Mouse (Mus musculus) ES-E14 (cell line): Measurements from ENCODE around the gene Ino80. TPM values are rescaled to one million over a fixed set of nuclear protein-coding genes. Genes with fewer than 3 reads are reported as not detected.

Experiments used
- DNase-seq: peaks from one replicate; pipeline ENCODE4 v3.0.0-alpha.2; 2013; ENCODE audit warnings: low read depth, low spot score
- H3K27ac ChIP-seq: 2 replicates; pipeline ENCODE4 v1.5.1; 2012; ENCODE audit warnings: low read depth, mild to moderate bottlenecking, low read length, moderate library complexity, mixed read lengths; ENCODE audit not compliant: poor library complexity, insufficient read depth, severe bottlenecking
- H3K36me3 ChIP-seq: 2 replicates; pipeline ENCODE4 v1.6.1; 2012; ENCODE audit warnings: mild to moderate bottlenecking, low read length, moderate library complexity, mixed read lengths; ENCODE audit not compliant: control insufficient read depth, poor library complexity, insufficient read depth, severe bottlenecking
- H3K4me1 ChIP-seq, 2 experiments: fragments of 150-350 bp in 1 of 2; sonication (generic) in 1 of 2; 2 replicates each; pipeline ENCODE4 v1.6.1; 2012; ENCODE audit warnings: low read length in 2 of 2, mild to moderate bottlenecking in 1 of 2, mixed read lengths in 1 of 2; ENCODE audit not compliant: control insufficient read depth in 2 of 2, insufficient read depth in 2 of 2, poor library complexity in 1 of 2
- H3K4me3 ChIP-seq, 2 experiments: fragments of 150-350 bp in 1 of 2; sonication (generic) in 1 of 2; 2 replicates each; pipeline ENCODE4 v1.5.1; 2012; ENCODE audit warnings: low read length in 2 of 2, low read depth in 1 of 2, mild to moderate bottlenecking in 1 of 2, mixed read lengths in 1 of 2; ENCODE audit not compliant: insufficient read depth in 1 of 2, poor library complexity in 1 of 2, severe bottlenecking in 1 of 2
- H3K9ac ChIP-seq: 2 replicates; pipeline ENCODE4 v1.6.1; 2012; ENCODE audit warnings: low read depth, mild to moderate bottlenecking, low read length, mixed read lengths; ENCODE audit not compliant: poor library complexity, insufficient read depth, severe bottlenecking
- H3K9me3 ChIP-seq: fragments of 150-350 bp; sonication (generic); 2 replicates; pipeline ENCODE4 v1.6.1; 2012; ENCODE audit warnings: low read depth, mild to moderate bottlenecking, low read length; ENCODE audit not compliant: control insufficient read depth, insufficient read depth
- CHD2 ChIP-seq: IDR thresholded peaks from 2 replicates; pipeline ENCODE4 v1.6.1; 2014; ENCODE audit warnings: mild to moderate bottlenecking, low read depth, low read length, inconsistent platforms
- HCFC1 ChIP-seq: IDR thresholded peaks from 2 replicates; pipeline ENCODE4 v1.6.1; 2012; ENCODE audit warnings: low read length, inconsistent platforms, borderline replicate concordance; ENCODE audit not compliant: insufficient read depth
- MAFK ChIP-seq: IDR thresholded peaks from 2 replicates; pipeline ENCODE4 v1.6.1; 2014; ENCODE audit warnings: mild to moderate bottlenecking, low read depth, low read length, inconsistent platforms; ENCODE audit not compliant: insufficient read depth
- ZC3H11A ChIP-seq: IDR thresholded peaks from 2 replicates; pipeline ENCODE4 v1.6.1; 2012; ENCODE audit warnings: low read depth, mild to moderate bottlenecking, inconsistent platforms, low read length, borderline replicate concordance
- ZNF384 ChIP-seq: IDR thresholded peaks from 2 replicates; pipeline ENCODE4 v1.6.1; 2012; ENCODE audit warnings: low read depth, low read length, inconsistent platforms
- in situ Hi-C, 2 experiments: fragments of 600-800 bp; cut with MboI; formaldehyde crosslinking; loops; one replicate each; pipeline ENCODE4 v1.15.1; 2025; ENCODE audit warnings: low sequenced_read_pairs in 2 of 2, inconsistent platforms in 1 of 2; ENCODE audit not compliant: unreplicated experiment in 2 of 2
- total RNA-seq: library from RNA; depleted of rRNA; stranded (reverse); fragments of 300-350 nt; gene quantifications from 2 replicates; pipeline ENCODE4 v1.2.3, GENCODE M21; 2012

The Ino80 gene
- total RNA-seq, 1 experiment, result 38.8 TPM

DNA sequence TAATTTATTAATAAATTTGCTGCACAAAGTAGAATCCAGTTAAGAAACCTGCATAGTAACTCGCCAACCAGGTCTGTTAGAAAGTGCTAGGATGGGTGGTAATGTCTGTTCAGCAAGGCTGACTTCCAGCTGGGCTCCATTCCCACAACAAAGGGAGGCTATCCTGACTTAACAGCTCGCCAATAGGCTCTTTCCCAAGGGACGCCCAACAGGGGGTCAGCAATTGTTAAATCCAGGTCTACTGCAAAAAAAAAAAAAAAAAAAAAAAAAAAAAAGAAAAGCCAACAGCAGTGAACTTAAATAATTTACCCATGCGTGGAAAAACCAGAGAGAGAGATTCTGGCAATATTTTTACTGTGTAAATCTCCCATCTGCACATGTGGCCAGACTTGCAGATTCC, 9.0 kb upstream of the Ino80 start:
- TF ChIP-seq ZC3H11A, result no peak
- TF ChIP-seq MAFK, result peak; percentile 44; the same call in 1 of the 2 replicates
- TF ChIP-seq HCFC1, result no peak
- TF ChIP-seq CHD2, result no peak
- peak; percentile 99 for TF ChIP-seq ZNF384
- Histone ChIP-seq H3K9me3 (no peaks in the 10 kb centered on the region), H3K27ac (no peak overlapping the region), H3K4me1 (peaks cover 1 to 3% of the 10 kb centered on the region in 2 experiments; a peak in 1 of 4 replicates), H3K36me3 (no peaks in the 10 kb centered on the region), H3K4me3 (0 out of 4 replicates have a peak overlapping the region, but pooled peaks of 1 of the 2 experiments have one; percentile 6), H3K9ac (no peak overlapping the region)
- peak; percentile 95 for DNase-seq
- in situ Hi-C loops, result no loop called here

GRCm38 (mm10) chr2:119482307-119482706, 4.8 kb upstream of the Ino80 start:
- TF ChIP-seq CHD2 (no peak), HCFC1 (no peak), ZC3H11A (no peak), ZNF384 (no peak), MAFK (no peak)
- Histone ChIP-seq H3K36me3 (no peaks in the 10 kb centered on the region), H3K4me3 (no peak overlapping the region), H3K4me1 (peaks cover 0 to 3% of the 10 kb centered on the region in 2 experiments; a peak in 1 of 4 replicates), H3K9me3 (no peaks in the 10 kb centered on the region), H3K9ac (no peak overlapping the region), H3K27ac (no peak overlapping the region)
- in situ Hi-C loops, result no loop called here
- DNase-seq, result no peak

- Histone ChIP-seq H3K9ac (peak overlapping the region; percentile 94), H3K9me3 (no peaks in the 10 kb centered on the region), H3K4me1 (peaks cover 2 to 6% of the 10 kb centered on the region in 2 experiments; a peak in 3 of 4 replicates), H3K4me3 (peak overlapping the region; percentile 80 to 82), H3K27ac (peak overlapping the region; percentile 93), H3K36me3 (no peaks in the 10 kb centered on the region)
- in situ Hi-C loops, result no loop called here
- DNase-seq, result no peak
- TF ChIP-seq CHD2 (no peak), ZC3H11A (no peak), MAFK (no peak), HCFC1 (no peak), ZNF384 (no peak)
These were observed 886 bp upstream of the Ino80 start for GRCm38 (mm10) chr2:119478397-119478749.

DNA sequence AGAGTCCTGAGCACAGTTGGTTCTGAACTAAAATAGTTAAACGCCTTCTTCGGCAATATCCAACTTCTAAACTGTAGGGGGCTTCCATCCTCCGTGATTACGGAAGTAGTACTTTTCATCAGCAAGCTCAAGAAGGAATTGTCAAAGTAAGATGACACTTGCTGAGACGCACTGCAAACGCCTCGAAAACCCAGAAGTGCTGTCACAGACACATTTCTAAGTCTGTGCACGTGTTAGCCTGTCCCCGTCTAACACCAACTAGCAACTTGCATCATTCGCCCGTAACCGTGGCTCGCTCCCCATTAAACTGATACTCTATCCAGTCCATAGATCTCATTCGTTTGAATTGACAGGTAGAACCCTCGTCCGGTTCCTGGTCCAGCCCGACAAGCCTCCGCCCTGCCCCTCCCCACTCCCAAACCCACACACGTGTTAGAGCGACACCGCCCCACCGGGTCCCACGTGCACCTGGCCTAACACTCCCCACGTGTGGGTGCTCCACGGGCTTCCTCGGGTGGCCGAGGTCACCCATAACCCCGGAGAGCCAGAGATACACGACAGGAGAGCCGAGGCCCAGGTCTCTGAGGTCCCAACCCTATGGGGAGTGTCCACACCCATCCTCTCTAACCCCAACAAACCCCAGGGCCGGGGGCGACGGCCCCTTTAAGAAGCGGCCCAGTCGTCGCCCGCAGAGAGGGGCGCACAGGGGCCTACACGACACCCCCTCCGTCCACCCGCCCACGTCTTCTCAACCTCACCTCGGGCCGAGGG, 681 bp downstream of the Ino80 start:
- no peak for DNase-seq

More for the DNA sequence above, 681 bp downstream of the Ino80 start:
- in situ Hi-C loops, result no loop called here
- TF ChIP-seq ZNF384 (no peak), HCFC1 (peak; percentile 25; the same call in 1 of the 2 replicates)
- Histone ChIP-seq H3K4me1 (peaks cover 2 to 6% of the 10 kb centered on the region in 2 experiments; a peak in 3 of 4 replicates), H3K9me3 (no peaks in the 10 kb centered on the region), H3K27ac (peak overlapping the region; percentile 97), H3K9ac (peak overlapping the region; percentile 99), H3K4me3 (peak overlapping the region; percentile 80 to 82), H3K36me3 (0 out of 2 replicates have a peak, but pooled peaks cover 3% of the 10 kb centered on the region)
